ENCODE assay signal across 9 mouse cellular contexts in the genomic region with DNA sequence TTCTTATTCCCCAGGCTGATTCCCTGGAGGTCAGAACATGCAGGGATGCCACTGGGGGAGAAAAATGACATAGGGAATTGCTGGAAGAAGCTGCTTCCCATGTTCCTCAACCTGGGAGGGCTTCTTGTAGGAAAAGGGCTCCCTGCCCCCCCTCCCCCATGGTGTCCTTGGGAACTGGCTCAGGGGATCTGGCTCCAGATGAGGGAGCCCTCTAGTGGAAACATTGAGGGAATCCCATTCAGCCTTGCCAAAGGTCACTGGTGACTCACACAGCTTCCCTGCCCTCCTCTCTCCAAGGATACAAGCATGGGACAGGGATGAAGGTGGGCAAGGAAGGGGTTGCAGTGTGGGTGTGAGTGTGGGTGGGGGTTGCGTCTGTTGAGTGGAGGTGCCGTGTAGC. TPM values are rescaled to one million over a fixed set of nuclear protein-coding genes. Genes with fewer than 3 reads are reported as not detected.
DNase-seq lines count a peak whose midpoint lies in the region; ATAC-seq lines count a peak whose summit lies in the region.
"Had no signal": no experiment of that assay in that cellular context is flagged by ENCODE, and none has a peak within 500 bp of the region (broad histone marks: within the 10 kb centered on the region; RNA-seq: fewer than 3 reads in every experiment).

No protein-coding gene starts in this region.

- ATAC-seq in heart, embryonic 11.5 days (replicated peaks; ENCODE audit: insufficient number of reproducible peaks, low FRiP score, low TSS enrichment): no peak
- no peak for ATAC-seq in embryonic facial prominence, embryonic 14.5 days (ENCODE audit: low read depth)

- 63% methylated on average over 2 of the region's 2 CpGs for whole genome bisulfite sequencing in heart, embryonic 11.5 days (ENCODE audit: insufficient replicate concordance)
- 69% methylated on average over 2 of the region's 2 CpGs for WGBS in embryonic facial prominence, embryonic 14.5 days

- H3K4me3 ChIP-seq in heart, embryonic 11.5 days (ENCODE audit: low read depth, low read length): no peak overlapping the region
- no peak overlapping the region for H3K4me3 ChIP-seq in embryonic facial prominence, embryonic 14.5 days (ENCODE audit: low read depth, low read length)

- DNase-seq in heart, adult 18-20 months: peak; percentile 45 to 53
- peak; percentile 49 for DNase-seq in urinary bladder, postnatal 14 days (ENCODE audit: low spot score)
- no peak for DNase-seq in urinary bladder, postnatal 4 days (ENCODE audit: low spot score in 2 of 2)
- DNase-seq in embryonic facial prominence, embryonic 14.5 days (ENCODE audit: low spot score): peak; percentile 22
- DNase-seq in lung, postnatal 36 days: peak; percentile 60
- DNase-seq in left cerebral cortex, adult 11 months (ENCODE audit: low spot score): no peak
- DNase-seq in right cerebral cortex, postnatal 4 days: no peak

- H3K4me2 ChIP-seq in heart, embryonic 11.5 days: no peak overlapping the region
- H3K4me2 ChIP-seq in embryonic facial prominence, embryonic 14.5 days (ENCODE audit: low read depth, low read length): no peak overlapping the region

- 0 out of 2 replicates have a peak, but pooled peaks cover 3% of the 10 kb centered on the region for H3K4me1 ChIP-seq in heart, embryonic 11.5 days (ENCODE audit: control insufficient read depth, insufficient read depth, low read length)
- H3K4me1 ChIP-seq in embryonic facial prominence, embryonic 14.5 days (ENCODE audit: control insufficient read depth, insufficient read depth, low read length): no peaks in the 10 kb centered on the region

- no peaks in the 10 kb centered on the region for H3K36me3 ChIP-seq in heart, embryonic 11.5 days (ENCODE audit: control insufficient read depth, insufficient read depth, low read length)
- H3K36me3 ChIP-seq in embryonic facial prominence, embryonic 14.5 days (ENCODE audit: control insufficient read depth, insufficient read depth, low read length): no peaks in the 10 kb centered on the region

- 0 out of 2 replicates have a peak, but pooled peaks cover 6% of the 10 kb centered on the region for H3K27me3 ChIP-seq in heart, embryonic 11.5 days (ENCODE audit: control insufficient read depth, insufficient read depth, low read length)
- H3K27me3 ChIP-seq in embryonic facial prominence, embryonic 14.5 days (replicated peaks; ENCODE audit: control insufficient read depth, insufficient read depth, low read length): no peaks in the 10 kb centered on the region

- no peak overlapping the region for H3K27ac ChIP-seq in heart, embryonic 11.5 days (ENCODE audit: low read depth, low read length)
- no peak overlapping the region for H3K27ac ChIP-seq in embryonic facial prominence, embryonic 14.5 days (replicated peaks; ENCODE audit: low read depth, low read length)

- no peaks in the 10 kb centered on the region for H3K9me3 ChIP-seq in heart, embryonic 11.5 days (replicated peaks; ENCODE audit: control insufficient read depth, low read length)
- H3K9me3 ChIP-seq in embryonic facial prominence, embryonic 14.5 days (ENCODE audit: control insufficient read depth, low read length): no peaks in the 10 kb centered on the region

- H3K9ac ChIP-seq in heart, embryonic 11.5 days (ENCODE audit: low read depth, low read length): no peak overlapping the region
- no peak overlapping the region for H3K9ac ChIP-seq in embryonic facial prominence, embryonic 14.5 days (ENCODE audit: low read depth, low read length)

RNA-seq across cellular contexts. Expression of a gene that starts 5.9 kb away (rescaled TPM):
- not detected for total RNA-seq in heart, adult 18-20 months (2021)
- not detected in 2 replicates for polyA plus RNA-seq in heart, embryonic 11.5 days (2014; fragmentation: Nextera tagmentation; extraction: Ambion mirVana)
- 0.26 TPM in 1 of 2 replicates, not detected in the other for polyA plus RNA-seq in embryonic facial prominence, embryonic 14.5 days (2014; fragmentation: Nextera tagmentation; extraction: Ambion mirVana)
- total RNA-seq: left cerebral cortex, adult 18-20 months had no signal

RNA-seq across cellular contexts. Expression of a gene that starts 19.9 kb away (rescaled TPM):
- not detected for total RNA-seq in heart, adult 18-20 months (2021)
- polyA plus RNA-seq in heart, embryonic 11.5 days (2014; fragmentation: Nextera tagmentation; extraction: Ambion mirVana): not detected in 2 replicates
- 1.6 and 1.8 TPM in 2 replicates for polyA plus RNA-seq in embryonic facial prominence, embryonic 14.5 days (2014; fragmentation: Nextera tagmentation; extraction: Ambion mirVana)
- total RNA-seq: left cerebral cortex, adult 18-20 months had no signal

RNA-seq across cellular contexts. Expression of a gene that starts 23.9 kb away (rescaled TPM):
- total RNA-seq in heart, adult 18-20 months (2021): not detected
- not detected in 2 replicates for polyA plus RNA-seq in heart, embryonic 11.5 days (2014; fragmentation: Nextera tagmentation; extraction: Ambion mirVana)
- polyA plus RNA-seq in embryonic facial prominence, embryonic 14.5 days (2014; fragmentation: Nextera tagmentation; extraction: Ambion mirVana): 0.10 and 0.22 TPM in 2 replicates
- total RNA-seq: left cerebral cortex, adult 18-20 months had no signal

RNA-seq across cellular contexts. Expression of a gene that starts 33.6 kb away (rescaled TPM):
- not detected for total RNA-seq in heart, adult 18-20 months (2021)
- polyA plus RNA-seq in heart, embryonic 11.5 days (2014; fragmentation: Nextera tagmentation; extraction: Ambion mirVana): not detected in 2 replicates
- polyA plus RNA-seq in embryonic facial prominence, embryonic 14.5 days (2014; fragmentation: Nextera tagmentation; extraction: Ambion mirVana): not detected in 2 replicates
- total RNA-seq: left cerebral cortex, adult 18-20 months had no signal

RNA-seq across cellular contexts. Expression of a gene that starts 35.4 kb away (rescaled TPM):
- not detected for total RNA-seq in heart, adult 18-20 months (2021)
- not detected in 2 replicates for polyA plus RNA-seq in heart, embryonic 11.5 days (2014; fragmentation: Nextera tagmentation; extraction: Ambion mirVana)
- polyA plus RNA-seq in embryonic facial prominence, embryonic 14.5 days (2014; fragmentation: Nextera tagmentation; extraction: Ambion mirVana): not detected in 2 replicates
- total RNA-seq: left cerebral cortex, adult 18-20 months had no signal

Comparison
In these comparisons a context has a peak if more than half of its experiments do, and no peak if none do; other contexts are left out.
1. DNase-seq: peak in heart, adult 18-20 months (2 of 2), urinary bladder, postnatal 14 days (single experiment), embryonic facial prominence, embryonic 14.5 days (single experiment) and lung, postnatal 36 days (single experiment); none in urinary bladder, postnatal 4 days (0 of 2), left cerebral cortex, adult 11 months (single experiment) and right cerebral cortex, postnatal 4 days (single experiment).